Mouse (Mus musculus) midbrain, embryonic 10.5 days (tissue): ENCODE data around the gene Iffo1. TPM values are rescaled to one million over a fixed set of nuclear protein-coding genes. Genes with fewer than 3 reads are reported as not detected.
A peak's percentile ranks its signal among the peaks of the same experiment; 100 is the strongest.

Experiments
- DNase-seq: peaks from one replicate; pipeline ENCODE4 v3.0.0-alpha.2; 2017; ENCODE audit warnings: low spot score
- H3K27ac ChIP-seq: fragments of 300-500 bp; sonication (generic); replicated peaks from 2 replicates; pipeline ENCODE4 v1.5.1; 2016; ENCODE audit warnings: mild to moderate bottlenecking
- H3K27me3 ChIP-seq: fragments of 300-500 bp; sonication (generic); 2 replicates; pipeline ENCODE4 v1.6.1; 2016; ENCODE audit warnings: low read depth, mild to moderate bottlenecking; ENCODE audit not compliant: poor library complexity, severe bottlenecking
- H3K36me3 ChIP-seq: fragments of 300-500 bp; sonication (generic); 2 replicates; pipeline ENCODE4 v1.6.1; 2016; ENCODE audit warnings: mild to moderate bottlenecking, moderate library complexity
- H3K4me1 ChIP-seq: fragments of 300-500 bp; sonication (generic); 2 replicates; pipeline ENCODE4 v1.6.1; 2016
- H3K4me3 ChIP-seq: fragments of 300-500 bp; sonication (generic); 2 replicates; pipeline ENCODE4 v1.5.1; 2016; ENCODE audit warnings: mild to moderate bottlenecking, moderate library complexity
- H3K9me3 ChIP-seq: fragments of 300-500 bp; sonication (generic); replicated peaks from 2 replicates; pipeline ENCODE4 v1.6.1; 2016; ENCODE audit warnings: mild to moderate bottlenecking
- WGBS: fragments of 180-500 bp; shearing (Covaris S2); methylation state at CpG from one replicate; pipeline ENCODE4 v1.1.7; 2016; 5-methylcytosine and 5-hydroxymethylcytosine counted together
- polyA plus RNA-seq: library from polyadenylated mRNA; unstranded; fragments of >200 nt; fragmentation: Nextera tagmentation; extraction: Ambion mirVana; gene quantifications from 2 replicates; pipeline ENCODE4 v1.2.1, GENCODE M21; 2016

Iffo1 gene
- polyA plus RNA-seq, result 12.7 and 15.1 TPM in 2 replicates

DNA sequence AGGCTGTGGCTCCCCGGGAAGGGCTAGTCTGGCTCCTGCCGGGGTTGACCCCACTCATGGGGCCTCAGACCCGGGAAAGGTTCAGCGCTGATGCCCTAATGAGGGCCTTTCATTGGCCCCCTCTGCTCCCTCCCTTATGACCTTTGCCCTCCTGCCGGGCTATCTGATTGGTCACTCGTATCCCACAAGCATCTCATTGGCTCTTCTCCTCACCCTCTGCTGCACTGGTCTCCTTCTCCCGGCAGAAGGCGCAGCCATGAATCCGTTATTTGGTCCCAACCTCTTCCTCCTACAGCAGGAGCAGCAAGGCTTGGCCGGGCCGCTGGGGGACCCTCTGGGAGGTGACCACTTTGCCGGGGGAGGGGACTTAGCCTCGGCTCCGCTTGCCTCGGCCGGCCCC is at the start of gene Iffo1:
Iffo1 (plus strand) TSS at position 241 of the 400 bp plus-strand sequence.
- peaks cover 67% of the 10 kb centered on the region for H3K36me3 ChIP-seq

DNA sequence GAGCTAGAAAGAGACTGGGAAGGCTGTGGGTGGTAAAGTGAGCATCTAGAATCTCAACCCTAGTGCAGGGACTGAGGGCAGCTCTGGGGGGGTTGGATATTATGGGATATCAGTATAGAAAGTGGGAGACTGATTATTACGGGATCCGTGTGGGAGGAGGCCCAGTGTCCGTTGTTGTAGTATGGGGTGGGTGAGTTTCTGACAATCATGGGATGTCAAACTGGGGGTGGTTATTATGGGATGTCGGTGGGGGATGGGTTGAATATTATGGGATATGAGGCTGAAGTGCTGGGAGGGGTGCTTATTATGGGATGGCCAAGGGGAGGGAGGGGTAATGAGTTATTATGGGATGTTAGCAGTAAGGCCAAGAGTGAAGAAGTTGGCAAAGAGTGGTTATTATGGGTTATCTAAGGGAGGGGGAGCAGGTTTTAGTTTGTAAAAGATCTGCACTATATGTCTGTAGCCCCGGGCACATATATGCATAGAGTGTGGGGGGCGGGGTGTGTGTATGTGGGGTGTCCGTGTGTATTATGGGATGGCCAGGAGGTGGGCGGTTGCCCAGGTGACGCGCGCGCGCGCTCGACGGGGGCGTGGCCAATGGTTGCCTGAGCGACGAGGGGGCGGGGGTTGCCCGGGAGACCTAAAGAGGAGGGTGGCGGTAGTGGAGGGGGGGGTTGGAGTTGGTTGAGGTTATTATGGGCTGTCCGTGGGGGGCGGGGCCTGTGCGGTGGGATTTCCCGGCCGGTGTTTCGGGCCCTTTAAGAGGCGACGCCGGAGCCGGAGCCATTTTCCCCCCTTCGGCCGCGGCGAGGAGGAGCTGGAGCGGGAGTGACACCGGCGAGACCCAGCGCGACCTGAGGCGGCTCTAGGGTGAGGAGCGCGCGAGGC is 49.4 kb upstream of the Iffo1 start, which contains the start of gene Chd4:
Chd4 (plus strand) TSS at position 591 of the 888 bp plus-strand sequence.
- whole genome bisulfite sequencing, result 4% methylated on average over 44 of the region's 45 CpGs
- H3K36me3 ChIP-seq, result peaks cover 33% of the 10 kb centered on the region
- no peaks in the 10 kb centered on the region for H3K27me3 ChIP-seq
- H3K9me3 ChIP-seq, result no peaks in the 10 kb centered on the region
- peak within 1 kb of the TSS; percentile 80 for H3K4me3 ChIP-seq
- H3K27ac ChIP-seq, result peak within 1 kb of the TSS; percentile 97
- DNase-seq, result peak; percentile 93
- H3K4me1 ChIP-seq, result peaks cover 60% of the 10 kb centered on the region

More for the DNA sequence above, at the start of gene Iffo1:
- no peaks in the 10 kb centered on the region for H3K27me3 ChIP-seq
- H3K4me1 ChIP-seq, result peaks cover 59% of the 10 kb centered on the region
- H3K4me3 ChIP-seq, result peak within 1 kb of the TSS; percentile 84
- peak within 1 kb of the TSS; percentile 95 for H3K27ac ChIP-seq
- H3K9me3 ChIP-seq, result no peaks in the 10 kb centered on the region
- under 1% methylated on average over 16 of the region's 16 CpGs for WGBS
- DNase-seq, result peak; percentile 95

DNA sequence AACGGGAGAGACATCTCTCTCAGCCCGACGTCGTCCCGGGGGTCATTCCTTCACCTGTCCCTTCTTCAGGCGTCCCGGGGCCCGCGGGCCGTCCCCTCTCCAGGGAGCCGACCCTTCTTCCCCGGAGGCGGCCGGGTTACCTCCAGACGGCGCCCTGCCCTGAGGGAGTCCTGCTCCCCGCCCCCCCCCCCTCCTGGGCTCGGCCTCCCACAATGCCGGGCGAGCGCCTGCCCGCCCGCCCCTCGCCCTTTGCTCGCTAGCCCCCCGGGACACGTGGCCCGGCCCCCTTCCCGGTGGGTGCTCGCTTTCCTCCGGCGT is 48.8 kb upstream of the Iffo1 start:
- Histone ChIP-seq H3K27me3 (no peaks in the 10 kb centered on the region), H3K4me1 (peaks cover 56% of the 10 kb centered on the region), H3K4me3 (peak overlapping the region; percentile 80), H3K36me3 (peaks cover 39% of the 10 kb centered on the region), H3K9me3 (no peaks in the 10 kb centered on the region), H3K27ac (peak overlapping the region; percentile 97)
- no peak for DNase-seq
- WGBS, result 3% methylated on average over 29 of the region's 32 CpGs

DNA sequence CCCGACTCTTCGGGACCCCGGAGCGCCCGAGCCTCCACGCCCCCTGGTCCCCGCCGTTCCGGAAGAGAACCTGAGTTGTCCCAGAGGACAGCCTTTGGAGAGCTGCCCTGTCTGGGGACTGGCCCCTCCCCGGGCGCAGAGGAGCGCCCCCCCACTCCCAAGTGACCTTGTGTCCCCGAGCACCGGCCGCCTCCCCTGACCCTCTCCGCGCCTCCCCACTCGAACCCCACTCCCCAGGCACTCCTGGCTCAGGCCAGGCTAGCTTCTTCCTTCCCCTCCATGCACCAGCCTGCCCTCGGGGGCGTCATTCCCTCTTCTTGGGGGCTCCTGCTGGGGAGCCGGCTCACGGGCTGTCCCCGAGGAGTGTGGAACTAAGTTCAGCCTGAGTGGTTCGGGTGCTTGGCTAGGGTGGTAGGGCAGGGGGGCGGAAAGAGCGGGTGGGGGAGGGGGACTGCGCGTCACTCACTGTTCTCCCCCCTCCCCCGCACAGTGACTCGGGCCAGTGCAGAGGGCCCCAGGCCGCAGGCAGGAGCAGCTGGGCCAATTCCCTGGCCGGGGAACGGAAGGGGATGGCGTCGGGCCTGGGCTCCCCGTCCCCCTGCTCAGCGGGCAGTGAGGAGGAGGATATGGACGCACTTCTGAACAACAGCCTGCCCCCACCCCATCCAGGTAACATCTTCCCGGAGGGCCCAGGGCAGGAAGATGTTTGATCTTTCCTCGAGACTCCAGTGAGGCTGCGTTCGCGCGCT is 48.3 kb upstream of the Iffo1 start:
- under 1% methylated on average over 43 of the region's 44 CpGs for WGBS
- Histone ChIP-seq H3K36me3 (peaks cover 44% of the 10 kb centered on the region), H3K4me1 (peaks cover 51% of the 10 kb centered on the region), H3K4me3 (peak overlapping the region; percentile 80), H3K27me3 (no peaks in the 10 kb centered on the region), H3K27ac (peak overlapping the region; percentile 97), H3K9me3 (no peaks in the 10 kb centered on the region)
- peak; percentile 66 for DNase-seq

DNA sequence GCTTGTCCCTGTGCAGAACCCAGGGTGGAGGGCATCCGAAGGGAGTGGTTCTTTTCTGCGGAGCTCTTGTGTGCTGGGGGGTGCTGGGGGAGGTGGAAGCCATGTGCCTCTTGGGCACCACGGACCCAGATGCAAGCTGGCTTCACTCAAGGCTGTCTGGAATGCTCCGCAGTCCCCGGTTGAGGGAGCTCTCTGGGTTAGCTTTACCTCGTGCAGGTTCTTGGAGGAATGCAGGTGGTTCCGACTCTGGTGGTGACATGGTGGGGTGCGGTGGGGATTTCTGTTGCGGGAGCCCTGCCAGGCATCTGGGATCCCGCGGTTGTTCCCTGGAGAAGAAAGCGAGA is 47.7 kb upstream of the Iffo1 start:
- H3K27ac ChIP-seq, result peak overlapping the region; percentile 97
- peaks cover 49% of the 10 kb centered on the region for H3K36me3 ChIP-seq
- no peaks in the 10 kb centered on the region for H3K9me3 ChIP-seq
- peak; percentile 31 for DNase-seq
- no peaks in the 10 kb centered on the region for H3K27me3 ChIP-seq
- 1% methylated on average over 12 of the region's 12 CpGs for WGBS
- H3K4me3 ChIP-seq, result peak overlapping the region; percentile 80
- H3K4me1 ChIP-seq, result peaks cover 51% of the 10 kb centered on the region

DNA sequence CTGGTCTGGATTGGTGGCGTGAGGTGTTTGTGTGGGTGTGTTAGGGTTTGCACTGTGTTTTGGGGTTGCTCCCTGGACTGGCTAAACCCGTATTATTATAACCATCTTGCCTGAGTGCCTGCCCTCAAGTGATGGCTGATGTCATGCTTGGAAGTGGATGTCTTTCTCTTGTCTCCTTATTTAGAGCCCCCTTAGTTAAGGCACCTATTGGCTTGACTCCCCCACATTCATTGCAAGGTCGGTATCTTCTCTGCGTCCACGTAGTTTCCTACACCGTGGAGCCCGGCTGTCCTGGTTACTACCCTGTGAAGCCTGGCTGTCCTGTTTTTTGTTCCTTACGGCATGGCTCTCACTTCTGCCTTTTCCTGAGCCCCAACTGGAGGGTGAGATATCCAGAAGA is 47.1 kb upstream of the Iffo1 start:
- no peaks in the 10 kb centered on the region for H3K27me3 ChIP-seq
- H3K9me3 ChIP-seq, result no peaks in the 10 kb centered on the region
- H3K36me3 ChIP-seq, result peaks cover 56% of the 10 kb centered on the region
- no peak for DNase-seq
- H3K4me1 ChIP-seq, result peaks cover 51% of the 10 kb centered on the region
- WGBS, result 63% methylated on average over 8 of the region's 8 CpGs
- H3K27ac ChIP-seq, result peak overlapping the region; percentile 97
- peak overlapping the region; percentile 80 for H3K4me3 ChIP-seq

DNA sequence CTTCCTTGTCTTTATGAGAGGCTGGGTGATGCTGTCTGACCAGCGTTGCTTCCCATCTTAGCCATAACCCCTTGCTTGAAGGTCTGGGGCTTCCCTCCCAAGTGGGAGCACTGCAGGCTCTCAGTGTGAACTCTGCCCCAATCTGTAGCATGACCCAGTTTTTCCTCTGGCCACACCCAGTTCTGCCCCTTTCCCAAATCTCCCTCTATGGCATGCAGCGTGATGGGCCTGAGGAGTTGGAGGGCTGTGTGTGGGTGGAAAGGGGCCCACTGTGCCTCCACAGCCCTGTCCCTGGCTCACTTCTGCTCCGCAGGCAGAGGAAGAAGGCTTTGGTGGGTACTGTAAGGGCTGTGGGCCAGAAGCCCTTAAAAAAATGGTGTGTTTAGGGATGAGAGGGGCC is 46.5 kb upstream of the Iffo1 start:
- H3K9me3 ChIP-seq, result no peaks in the 10 kb centered on the region
- peak overlapping the region; percentile 80 for H3K4me3 ChIP-seq
- H3K36me3 ChIP-seq, result peaks cover 61% of the 10 kb centered on the region
- no peak for DNase-seq
- H3K27ac ChIP-seq, result peak overlapping the region; percentile 97
- H3K27me3 ChIP-seq, result no peaks in the 10 kb centered on the region
- H3K4me1 ChIP-seq, result peaks cover 51% of the 10 kb centered on the region
- WGBS, result 73% methylated on average over 3 of the region's 3 CpGs

DNA sequence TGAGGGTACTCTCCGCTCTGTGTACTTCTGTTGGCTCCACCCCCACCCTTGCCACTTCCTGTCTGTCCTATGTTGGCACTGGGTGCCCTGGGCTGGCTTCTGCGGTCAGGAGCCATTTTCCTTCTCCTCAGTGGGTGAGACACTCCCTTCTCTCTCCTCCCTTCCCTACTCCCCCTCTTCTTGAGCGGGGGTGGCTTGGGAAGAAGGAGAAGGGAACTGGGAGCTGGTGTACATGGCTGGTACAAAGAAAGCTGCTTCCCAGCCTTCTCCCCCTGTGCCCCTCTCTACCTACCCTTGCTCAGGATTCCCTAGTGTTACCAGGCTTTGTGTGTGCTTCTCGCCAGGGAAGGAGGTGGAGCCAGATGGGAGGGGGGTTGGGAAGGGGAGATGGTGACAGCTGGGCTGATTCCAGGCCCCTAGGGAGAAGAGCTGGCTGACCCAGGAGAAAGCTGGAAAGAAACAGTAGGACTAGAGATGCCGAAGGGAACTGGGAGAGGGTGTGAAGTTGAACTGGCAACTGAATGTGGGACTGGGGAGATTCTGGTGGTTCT is 45.5 kb upstream of the Iffo1 start:
- H3K27ac ChIP-seq, result peak overlapping the region; percentile 97
- H3K4me1 ChIP-seq, result peaks cover 51% of the 10 kb centered on the region
- no peak for DNase-seq
- H3K4me3 ChIP-seq, result peak overlapping the region; percentile 80
- H3K36me3 ChIP-seq, result peaks cover 71% of the 10 kb centered on the region
- no peaks in the 10 kb centered on the region for H3K27me3 ChIP-seq
- 52% methylated on average over 5 of the region's 5 CpGs for WGBS
- no peaks in the 10 kb centered on the region for H3K9me3 ChIP-seq

DNA sequence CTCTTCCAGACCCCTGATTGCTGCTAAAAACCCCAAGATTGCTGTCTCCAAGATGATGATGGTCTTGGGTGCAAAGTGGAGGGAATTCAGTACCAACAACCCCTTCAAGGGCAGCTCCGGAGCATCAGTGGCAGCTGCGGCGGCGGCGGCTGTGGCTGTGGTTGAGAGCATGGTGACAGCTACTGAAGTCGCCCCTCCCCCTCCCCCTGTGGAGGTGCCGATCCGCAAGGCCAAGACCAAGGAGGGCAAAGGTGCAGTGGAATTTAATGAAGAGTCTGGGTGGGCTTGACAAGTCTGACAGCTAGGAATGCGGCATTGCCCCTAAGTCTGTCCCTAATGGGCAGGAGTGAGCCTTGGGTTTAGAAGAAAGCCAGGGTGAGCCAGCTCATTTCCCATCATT is 43.6 kb upstream of the Iffo1 start:
- Histone ChIP-seq H3K4me3 (0 out of 2 replicates have a peak overlapping the region, but pooled peaks have one; percentile 3), H3K27ac (no peak overlapping the region), H3K36me3 (peaks cover 91% of the 10 kb centered on the region), H3K4me1 (peaks cover 38% of the 10 kb centered on the region), H3K27me3 (no peaks in the 10 kb centered on the region), H3K9me3 (no peaks in the 10 kb centered on the region)
- DNase-seq, result no peak
- 88% methylated on average over 9 of the region's 9 CpGs for WGBS

DNA sequence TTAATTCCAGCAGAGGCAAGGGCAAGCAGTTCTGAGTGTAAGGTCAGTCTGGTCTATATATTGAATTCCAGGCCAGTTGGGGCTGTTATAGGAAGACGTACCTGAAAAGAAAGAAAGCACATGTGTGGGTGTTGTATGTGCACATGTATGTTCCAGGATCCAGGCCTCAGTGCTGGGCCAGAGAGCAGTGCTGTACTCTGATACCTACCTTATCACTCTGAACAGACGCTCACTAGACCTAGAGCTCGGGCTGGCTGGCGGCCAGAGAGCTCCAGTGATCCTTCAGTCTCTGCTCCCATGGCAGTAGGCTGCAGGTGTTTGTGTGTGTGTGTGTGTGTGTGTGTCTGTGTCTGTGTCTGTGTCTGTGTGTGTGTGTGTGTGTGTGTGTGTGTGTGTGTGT is 40.8 kb upstream of the Iffo1 start:
- DNase-seq, result no peak
- Histone ChIP-seq H3K36me3 (peaks cover 100% of the 10 kb centered on the region), H3K27ac (no peak overlapping the region), H3K4me1 (peaks cover 16% of the 10 kb centered on the region), H3K27me3 (no peaks in the 10 kb centered on the region), H3K4me3 (no peak overlapping the region), H3K9me3 (0 out of 2 replicates have a peak, but pooled peaks cover 8% of the 10 kb centered on the region)
- WGBS, result 95% methylated on average over 4 of the region's 4 CpGs

DNA sequence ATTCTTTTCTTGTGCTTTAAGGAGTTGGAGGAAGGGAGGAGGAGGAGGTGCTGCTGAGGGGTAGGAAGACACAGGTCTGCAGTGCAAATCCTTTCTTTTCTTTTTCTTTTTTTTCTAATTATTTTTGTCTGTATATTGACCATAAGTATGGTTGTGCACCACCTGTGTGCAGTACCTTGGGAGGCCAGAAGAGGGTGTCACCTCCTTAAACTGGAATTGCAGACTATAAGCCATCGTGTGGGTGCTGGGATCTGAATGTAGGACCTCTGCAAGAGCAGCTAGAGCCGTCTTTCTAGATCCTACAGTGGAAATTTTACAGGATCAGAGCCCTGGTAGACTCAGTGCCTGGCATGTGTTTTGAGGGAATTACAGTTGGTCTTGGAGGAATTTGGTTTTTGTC is 37.3 kb upstream of the Iffo1 start:
- WGBS, result 96% methylated on average over 2 of the region's 2 CpGs
- Histone ChIP-seq H3K27me3 (no peaks in the 10 kb centered on the region), H3K4me1 (no peaks in the 10 kb centered on the region), H3K36me3 (peaks cover 100% of the 10 kb centered on the region), H3K27ac (no peak overlapping the region), H3K4me3 (no peak overlapping the region), H3K9me3 (0 out of 2 replicates have a peak, but pooled peaks cover 8% of the 10 kb centered on the region)
- DNase-seq, result no peak

DNA sequence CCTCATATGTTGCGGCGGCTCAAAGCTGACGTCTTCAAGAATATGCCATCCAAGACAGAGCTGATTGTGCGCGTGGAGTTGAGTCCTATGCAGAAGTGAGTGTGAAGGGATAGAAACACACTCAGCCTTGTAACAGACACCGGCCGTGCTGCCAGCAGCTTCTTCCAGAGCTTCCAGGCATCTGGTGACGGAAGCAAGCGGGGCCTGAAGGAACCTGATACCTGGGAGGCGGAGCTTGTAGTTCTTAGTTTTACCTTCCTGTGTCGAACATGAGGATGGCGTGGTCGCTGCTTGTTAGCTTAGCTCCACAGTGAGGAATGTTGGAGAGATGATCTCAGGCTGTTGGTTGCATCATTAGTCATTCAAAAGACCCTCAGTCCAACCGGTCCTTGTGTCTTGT is 35.7 kb upstream of the Iffo1 start:
- no peak overlapping the region for H3K27ac ChIP-seq
- H3K4me1 ChIP-seq, result no peaks in the 10 kb centered on the region
- WGBS, result 92% methylated on average over 14 of the region's 14 CpGs
- DNase-seq, result no peak
- 0 out of 2 replicates have a peak, but pooled peaks cover 8% of the 10 kb centered on the region for H3K9me3 ChIP-seq
- peaks cover 100% of the 10 kb centered on the region for H3K36me3 ChIP-seq
- no peaks in the 10 kb centered on the region for H3K27me3 ChIP-seq
- no peak overlapping the region for H3K4me3 ChIP-seq
